Mouse (Mus musculus) liver, embryonic 11.5 days (tissue): ENCODE results near the gene Ano10. TPM values are rescaled to one million over a fixed set of nuclear protein-coding genes. Genes with fewer than 3 reads are reported as not detected.
A peak's percentile ranks its signal among the peaks of the same experiment; 100 is the strongest.

Source experiments
- ATAC-seq: fragments of 200-750 bp; cut with Nextera tagmentation; replicated peaks from 2 replicates; pipeline ENCODE4 v1.8.0; 2017; ENCODE audit warnings: moderate number of reproducible peaks, mild to moderate bottlenecking, moderate TSS enrichment, moderate library complexity; ENCODE audit not compliant: low FRiP score
- DNase-seq: peaks from one replicate; pipeline ENCODE4 v3.0.0-alpha.2; 2017; ENCODE audit warnings: low spot score
- H3K27ac ChIP-seq: fragments of 300-500 bp; sonication (generic); 2 replicates; pipeline ENCODE4 v1.5.1; 2014; ENCODE audit warnings: mild to moderate bottlenecking, low read depth, low read length, control low read depth
- H3K27me3 ChIP-seq: fragments of 300-500 bp; sonication (generic); replicated peaks from 2 replicates; pipeline ENCODE4 v1.6.1; 2014; ENCODE audit warnings: low read length, mixed read lengths; ENCODE audit not compliant: control insufficient read depth, insufficient read depth
- H3K36me3 ChIP-seq: fragments of 300-500 bp; sonication (generic); 2 replicates; pipeline ENCODE4 v1.6.1; 2014; ENCODE audit warnings: mild to moderate bottlenecking, low read length, moderate library complexity, mixed read lengths; ENCODE audit not compliant: control insufficient read depth, insufficient read depth
- H3K4me1 ChIP-seq: fragments of 300-500 bp; sonication (generic); replicated peaks from 2 replicates; pipeline ENCODE4 v1.6.1; 2014; ENCODE audit warnings: low read length, mixed read lengths; ENCODE audit not compliant: control insufficient read depth, insufficient read depth
- H3K4me2 ChIP-seq: fragments of 300-500 bp; sonication (generic); 2 replicates; pipeline ENCODE4 v1.6.1; 2014; ENCODE audit warnings: mild to moderate bottlenecking, control low read depth, moderate library complexity
- H3K4me3 ChIP-seq: fragments of 300-500 bp; sonication (generic); 2 replicates; pipeline ENCODE4 v1.5.1; 2014; ENCODE audit warnings: low read depth, low read length, control low read depth
- H3K9ac ChIP-seq: fragments of 300-500 bp; sonication (generic); 2 replicates; pipeline ENCODE4 v1.6.1; 2014; ENCODE audit warnings: low read depth, low read length, control low read depth
- H3K9me3 ChIP-seq: fragments of 300-500 bp; sonication (generic); 2 replicates; pipeline ENCODE4 v1.6.1; 2016; ENCODE audit warnings: low read length, inconsistent platforms, mixed read lengths; ENCODE audit not compliant: control insufficient read depth
- WGBS: fragments of 180-500 bp; shearing (Covaris S2); extraction: QIAGEN DNeasy Blood & Tissue Kit; methylation state at CpG from one replicate; pipeline ENCODE4 v1.1.7; 2014; 5-methylcytosine and 5-hydroxymethylcytosine counted together
- polyA plus RNA-seq: library from polyadenylated mRNA; unstranded; fragments of >200 nt; fragmentation: Nextera tagmentation; extraction: Ambion mirVana; gene quantifications from 2 replicates; pipeline ENCODE4 v1.2.1, GENCODE M21; 2014

Gene Ano10
- polyA plus RNA-seq, 1 experiment from 2014 or later: 15.4 TPM

DNA sequence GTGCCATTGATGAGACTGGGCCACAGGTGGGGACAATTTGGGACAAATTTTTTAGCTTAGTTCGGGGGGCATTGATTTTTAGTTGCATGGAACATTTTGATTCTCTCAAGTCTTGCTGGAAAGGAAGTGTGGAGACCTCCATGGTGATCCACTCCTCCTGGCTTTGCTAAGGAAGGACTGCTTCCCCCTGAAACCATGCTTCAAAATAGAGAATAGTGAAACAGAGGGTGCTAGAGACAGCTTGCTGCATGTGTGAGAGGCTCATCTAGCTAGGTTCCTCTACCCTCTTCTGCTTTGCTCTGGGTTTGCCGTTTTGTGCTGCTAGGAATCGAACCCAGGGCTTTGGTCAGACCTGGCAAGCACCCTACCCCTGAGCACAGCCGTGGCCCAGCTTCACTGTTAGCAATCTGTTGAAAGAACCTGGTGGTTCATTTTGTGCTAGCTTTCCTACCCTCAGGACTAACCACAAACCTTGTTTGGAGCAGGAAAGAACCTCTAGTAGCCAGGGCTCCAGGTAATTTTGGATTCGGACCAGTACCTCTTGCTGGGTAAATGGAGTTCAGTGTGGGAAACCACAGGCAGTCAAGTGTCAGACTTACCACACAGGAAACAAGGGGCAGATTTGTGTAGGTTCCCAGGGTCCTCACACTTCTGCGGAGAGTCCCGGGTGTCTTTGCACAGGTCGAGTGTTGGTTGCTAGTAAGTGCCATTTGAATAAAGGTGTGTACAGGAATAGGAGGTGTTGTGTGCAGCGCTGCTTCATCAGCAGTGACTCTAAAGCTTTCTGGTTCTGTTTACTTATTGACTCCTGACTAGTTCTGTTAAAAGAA, 144.0 kb downstream of the Ano10 start:
- WGBS: 73% methylated on average over 9 of the region's 9 CpGs

DNA sequence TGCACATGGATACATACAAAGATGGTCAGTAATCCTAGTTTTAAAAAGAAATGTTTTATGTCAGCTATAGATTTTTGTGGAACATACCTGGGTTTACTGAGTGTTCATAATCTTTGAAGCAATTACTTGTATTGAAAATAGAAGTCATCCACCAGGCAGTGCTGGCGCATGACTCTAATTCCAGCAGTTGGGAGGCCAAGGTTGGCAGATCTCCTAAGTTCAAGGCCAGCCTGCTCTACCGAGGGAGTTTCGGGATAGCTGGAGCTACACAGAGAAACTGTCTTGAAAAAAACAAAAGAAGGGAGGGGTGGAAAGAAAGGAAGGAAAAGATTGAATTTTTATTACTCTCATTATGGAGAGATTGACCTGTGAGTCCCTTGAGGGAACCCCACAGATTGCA, 145.9 kb downstream of the Ano10 start:
- ATAC-seq (no peak), DNase-seq (no peak)
- Histone ChIP-seq H3K4me2 (no peak overlapping the region), H3K4me3 (no peak overlapping the region), H3K9me3 (peaks cover 3% of the 10 kb centered on the region; the same call in 1 of the 2 replicates), H3K27me3 (no peaks in the 10 kb centered on the region), H3K27ac (no peak overlapping the region), H3K9ac (no peak overlapping the region), H3K36me3 (peaks cover 10% of the 10 kb centered on the region), H3K4me1 (peaks cover 5% of the 10 kb centered on the region; the same call in 1 of the 2 replicates)
- 88% methylated on average over 3 of the region's 3 CpGs for WGBS

More for the DNA sequence above, 144.0 kb downstream of the Ano10 start:
- H3K4me3 ChIP-seq: no peak overlapping the region
- peaks cover 5% of the 10 kb centered on the region; the same call in 1 of the 2 replicates for H3K4me1 ChIP-seq
- DNase-seq: no peak
- ATAC-seq: no peak
- H3K27ac ChIP-seq: no peak overlapping the region
- no peak overlapping the region for H3K4me2 ChIP-seq
- no peaks in the 10 kb centered on the region for H3K27me3 ChIP-seq
- peaks cover 2% of the 10 kb centered on the region; the same call in 1 of the 2 replicates for H3K36me3 ChIP-seq
- H3K9ac ChIP-seq: no peak overlapping the region
- no peaks in the 10 kb centered on the region for H3K9me3 ChIP-seq

DNA sequence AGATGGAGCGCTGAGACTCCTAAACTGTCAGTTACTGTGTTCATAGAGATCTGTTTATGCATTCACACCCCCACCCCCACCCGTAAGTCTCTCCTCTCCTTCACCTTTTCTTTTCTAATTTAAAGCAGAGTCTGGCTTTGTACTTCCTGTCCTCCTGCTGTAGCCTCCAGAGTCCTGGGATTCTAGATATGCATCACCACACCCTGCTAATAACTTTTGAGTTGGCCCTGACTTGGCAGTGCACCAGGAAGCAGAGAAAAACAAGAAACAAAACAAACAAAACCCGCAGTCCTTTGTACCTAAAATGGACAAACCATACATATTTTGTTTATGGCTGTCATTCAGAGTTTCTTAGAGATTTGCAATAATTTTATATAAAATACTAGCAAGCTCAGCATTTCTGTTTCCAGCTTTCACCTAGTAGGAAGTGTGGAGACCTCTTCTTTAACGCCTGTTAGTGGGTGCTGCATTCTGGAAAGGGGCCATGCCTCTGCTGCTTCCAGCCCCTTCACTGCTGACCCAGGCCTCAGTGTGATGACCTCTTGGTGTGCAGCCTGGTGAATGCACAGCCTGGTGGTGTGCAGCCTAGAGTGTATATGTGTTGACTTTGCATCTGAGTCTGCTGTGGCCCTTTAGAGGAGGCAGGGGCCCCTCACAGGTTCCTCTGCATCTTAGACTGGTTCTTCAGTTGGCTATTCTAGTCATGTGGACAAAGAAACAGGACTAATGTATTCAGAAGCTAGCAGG, 147.9 kb downstream of the Ano10 start:
- 79% methylated on average over 4 of the region's 4 CpGs for WGBS
- Histone ChIP-seq H3K9ac (no peak overlapping the region), H3K27ac (no peak overlapping the region), H3K27me3 (no peaks in the 10 kb centered on the region), H3K9me3 (peaks cover 3% of the 10 kb centered on the region; the same call in 1 of the 2 replicates), H3K4me2 (no peak overlapping the region), H3K4me3 (no peak overlapping the region), H3K36me3 (peaks cover 10% of the 10 kb centered on the region), H3K4me1 (peaks cover 9% of the 10 kb centered on the region)
- no peak for DNase-seq
- no peak for ATAC-seq

DNA sequence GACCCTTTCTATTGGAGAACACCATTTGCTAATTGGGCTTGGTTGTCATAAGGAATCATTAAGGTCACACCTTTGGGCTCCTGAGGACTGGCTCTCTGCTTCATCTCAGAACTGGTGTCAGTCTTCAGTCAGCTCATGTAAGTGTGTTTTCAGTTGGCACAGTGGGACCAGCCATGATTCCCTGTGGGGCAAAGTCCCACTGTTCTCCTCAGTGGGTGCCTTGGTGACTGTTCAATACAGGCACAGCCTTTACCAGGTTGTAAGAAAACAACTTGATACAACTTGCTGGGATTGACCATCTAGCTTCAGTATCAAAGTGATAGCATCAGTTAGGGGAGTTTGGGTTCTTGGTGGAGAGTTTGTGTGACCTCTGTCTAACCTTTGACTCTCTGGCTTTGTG, 148.5 kb downstream of the Ano10 start:
- Histone ChIP-seq H3K9ac (no peak overlapping the region), H3K27ac (no peak overlapping the region), H3K9me3 (peaks cover 3% of the 10 kb centered on the region; the same call in 1 of the 2 replicates), H3K4me3 (no peak overlapping the region), H3K4me2 (no peak overlapping the region), H3K27me3 (no peaks in the 10 kb centered on the region), H3K4me1 (peaks cover 9% of the 10 kb centered on the region), H3K36me3 (peaks cover 10% of the 10 kb centered on the region)
- DNase-seq (no peak), ATAC-seq (no peak)

DNA sequence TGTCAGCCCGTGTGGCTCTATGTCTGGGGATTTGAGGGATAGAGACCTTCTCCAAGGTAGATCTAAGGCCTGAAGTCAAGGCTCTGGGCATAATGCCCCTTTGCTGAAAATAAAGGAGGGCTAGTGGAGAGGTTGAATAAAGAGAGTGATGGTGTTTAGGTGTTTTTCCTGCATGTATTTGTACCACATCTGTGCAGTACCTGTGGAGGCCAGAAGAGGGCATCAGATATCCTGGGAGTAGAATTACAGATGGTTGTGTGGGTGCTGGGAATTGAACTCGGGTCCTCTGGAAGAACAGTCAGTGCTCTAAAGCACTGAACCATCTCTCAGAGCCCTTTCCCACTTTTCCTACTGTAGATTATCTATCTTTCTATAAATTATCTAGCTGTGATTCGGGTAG, 149.4 kb downstream of the Ano10 start:
- ATAC-seq: no peak
- peaks cover 10% of the 10 kb centered on the region for H3K36me3 ChIP-seq
- H3K27me3 ChIP-seq: no peaks in the 10 kb centered on the region
- H3K9me3 ChIP-seq: peaks cover 3% of the 10 kb centered on the region; the same call in 1 of the 2 replicates
- peaks cover 9% of the 10 kb centered on the region for H3K4me1 ChIP-seq
- no peak overlapping the region for H3K4me2 ChIP-seq
- 92% methylated on average over 3 of the region's 3 CpGs for WGBS
- no peak overlapping the region for H3K27ac ChIP-seq
- no peak overlapping the region for H3K4me3 ChIP-seq
- DNase-seq: no peak
- H3K9ac ChIP-seq: no peak overlapping the region

DNA sequence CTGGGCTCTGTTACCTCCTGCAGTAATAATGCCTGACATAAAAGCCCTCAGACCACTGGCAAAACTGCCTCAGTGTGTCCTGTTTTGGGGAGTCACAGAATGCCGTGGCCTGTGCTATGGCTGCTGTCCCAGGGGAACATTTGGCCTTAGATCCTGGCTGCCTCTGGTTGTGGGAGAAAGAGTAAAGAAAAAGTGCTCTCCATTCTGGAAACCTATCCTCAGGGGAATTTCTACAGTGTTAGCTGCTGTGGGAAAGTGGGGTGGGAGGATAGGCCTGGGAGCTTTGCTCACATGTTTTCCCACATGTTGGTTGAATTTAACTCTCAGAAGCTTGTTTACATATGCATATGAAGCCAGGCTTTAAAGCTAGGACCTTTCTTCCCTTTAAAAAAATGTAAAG, 151.0 kb downstream of the Ano10 start:
- Histone ChIP-seq H3K27ac (0 out of 2 replicates have a peak overlapping the region, but pooled peaks have one; percentile 25), H3K4me1 (peaks cover 9% of the 10 kb centered on the region), H3K9ac (no peak overlapping the region), H3K27me3 (no peaks in the 10 kb centered on the region), H3K4me2 (no peak overlapping the region), H3K9me3 (peaks cover 3% of the 10 kb centered on the region; the same call in 1 of the 2 replicates), H3K4me3 (no peak overlapping the region), H3K36me3 (peaks cover 10% of the 10 kb centered on the region)
- DNase-seq (no peak), ATAC-seq (no peak)
- 90% methylated on average over 1 of the region's 1 CpGs for WGBS

DNA sequence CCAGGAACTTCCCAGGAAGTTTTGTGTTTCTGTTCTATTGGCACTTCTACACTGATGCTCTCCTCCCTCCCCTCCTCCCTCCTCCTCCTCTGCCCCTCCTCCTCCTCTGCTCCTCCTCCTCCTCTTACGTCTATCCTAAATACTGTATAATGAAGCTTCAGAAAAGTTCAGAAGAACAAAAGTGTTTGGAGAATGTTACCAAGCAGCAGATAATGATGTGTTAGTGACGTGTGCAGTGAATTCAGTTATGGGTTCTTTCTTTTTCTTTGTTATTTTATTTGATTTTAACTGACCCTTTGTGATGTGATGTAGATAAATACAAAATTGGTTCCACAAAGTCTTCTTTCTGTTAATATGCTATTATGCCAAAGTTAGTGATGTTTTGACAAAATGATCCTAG, 155.0 kb downstream of the Ano10 start:
- H3K4me1 ChIP-seq: peaks cover 8% of the 10 kb centered on the region
- H3K27ac ChIP-seq: no peak overlapping the region
- DNase-seq (no peak), ATAC-seq (no peak)
- no peaks in the 10 kb centered on the region for H3K9me3 ChIP-seq
- H3K4me3 ChIP-seq: no peak overlapping the region
- H3K9ac ChIP-seq: no peak overlapping the region
- 71% methylated on average over 2 of the region's 2 CpGs for WGBS
- peaks cover 7% of the 10 kb centered on the region for H3K36me3 ChIP-seq
- no peak overlapping the region for H3K4me2 ChIP-seq
- no peaks in the 10 kb centered on the region for H3K27me3 ChIP-seq

DNA sequence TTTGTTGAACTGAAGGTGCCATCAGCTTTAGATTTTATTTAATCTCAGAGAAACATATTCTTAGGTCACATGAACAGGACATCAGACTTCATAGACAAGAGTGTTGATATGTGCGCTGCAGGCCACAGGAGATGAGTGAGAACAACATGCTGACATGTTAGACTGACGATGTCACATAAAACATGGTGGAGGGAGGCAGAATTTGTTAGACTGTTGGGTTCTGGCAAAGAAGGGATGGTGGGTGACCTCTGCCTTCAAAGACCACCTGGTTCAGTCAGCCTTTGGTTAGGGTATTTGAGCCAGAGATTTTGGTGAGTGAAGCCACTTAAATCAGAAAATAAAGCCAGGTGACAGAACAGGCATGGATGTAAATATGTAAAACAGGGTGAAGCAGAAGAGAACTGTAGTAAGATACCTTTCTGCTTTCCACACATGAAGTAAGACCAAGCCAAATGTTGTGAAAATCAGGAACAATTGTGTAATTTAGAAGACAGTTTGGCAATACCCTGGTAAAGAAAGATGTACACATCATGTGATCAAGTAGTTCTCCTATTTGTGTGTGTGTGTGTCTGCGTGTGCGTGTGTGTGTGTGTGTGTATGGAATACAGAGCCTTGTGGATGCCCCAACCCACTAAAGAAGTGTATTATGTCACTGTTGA, 155.7 kb downstream of the Ano10 start:
- no peak for DNase-seq
- Histone ChIP-seq H3K4me1 (peaks cover 8% of the 10 kb centered on the region), H3K36me3 (peaks cover 2% of the 10 kb centered on the region; the same call in 1 of the 2 replicates), H3K27me3 (no peaks in the 10 kb centered on the region), H3K9ac (no peak overlapping the region), H3K27ac (no peak overlapping the region), H3K9me3 (no peaks in the 10 kb centered on the region), H3K4me2 (no peak overlapping the region), H3K4me3 (no peak overlapping the region)
- 89% methylated on average over 4 of the region's 4 CpGs for WGBS
- no peak for ATAC-seq
